Comparison of ENCODE assay signal across 19 mouse cellular contexts in genomic region chr4:107389345-107389744, GRCm38 (mm10). TPM values are rescaled to one million over a fixed set of nuclear protein-coding genes. Genes with fewer than 3 reads are reported as not detected.
"Had no signal": no experiment of that assay in that cellular context is flagged by ENCODE, and none has a peak within 500 bp of the region (broad histone marks: within the 10 kb centered on the region; RNA-seq: fewer than 3 reads in every experiment).

No protein-coding gene starts in this region.

- ATAC-seq: liver, embryonic 12.5 days; liver, postnatal 0 days; lung, postnatal 0 days; midbrain, embryonic 13.5 days; midbrain, embryonic 15.5 days; midbrain, embryonic 16.5 days had no signal

- DNase-seq: left cerebral cortex, postnatal 4 days; liver; liver, embryonic 13.5 days; liver, postnatal 0 days; lung, adult 18-20 months; lung, adult 2 months; lung, embryonic 14.5 days; lung, postnatal 10 days; lung, postnatal 14 days; lung, postnatal 36 days; lung, postnatal 4 days; midbrain, embryonic 14.5 days had no signal

RNA-seq across cellular contexts. Expression of gene Glis1, which starts 45.0 kb away (rescaled TPM):
- total RNA-seq: liver, adult 2 months; monocyte, adult 5-6 weeks had no signal
